Mouse (Mus musculus) kidney, adult 11 months (tissue): Measurements from ENCODE around the gene Ldlrad2.

ENCODE experiments used
- DNase-seq: peaks from one replicate; pipeline ENCODE4 v3.0.0; 2022

Gene Ldlrad2

GRCm38 (mm10) chr4:137546003-137546525 lies 28.3 kb downstream of the Ldlrad2 start:
- DNase-seq: peak; percentile 33

DNA sequence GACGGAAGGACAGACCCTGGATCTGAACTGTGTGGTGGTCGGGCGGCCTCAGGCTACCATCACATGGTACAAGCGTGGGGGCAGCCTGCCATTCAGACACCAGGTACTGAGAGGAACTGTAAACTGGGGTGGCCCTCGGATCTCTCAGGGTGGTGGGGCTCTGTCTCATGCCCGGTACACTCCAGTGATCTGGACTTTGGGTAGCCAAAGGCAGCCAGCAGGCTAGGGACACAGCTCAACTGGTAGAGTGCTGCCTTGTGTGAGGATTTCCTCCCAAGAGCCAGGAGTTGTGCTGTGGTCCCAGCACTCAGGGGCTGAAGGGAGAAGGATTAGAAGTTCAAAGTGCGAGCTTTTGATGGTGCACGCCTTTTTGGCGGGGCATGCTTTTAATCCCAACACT lies 28.8 kb downstream of the Ldlrad2 start:
- no peak for DNase-seq

DNA sequence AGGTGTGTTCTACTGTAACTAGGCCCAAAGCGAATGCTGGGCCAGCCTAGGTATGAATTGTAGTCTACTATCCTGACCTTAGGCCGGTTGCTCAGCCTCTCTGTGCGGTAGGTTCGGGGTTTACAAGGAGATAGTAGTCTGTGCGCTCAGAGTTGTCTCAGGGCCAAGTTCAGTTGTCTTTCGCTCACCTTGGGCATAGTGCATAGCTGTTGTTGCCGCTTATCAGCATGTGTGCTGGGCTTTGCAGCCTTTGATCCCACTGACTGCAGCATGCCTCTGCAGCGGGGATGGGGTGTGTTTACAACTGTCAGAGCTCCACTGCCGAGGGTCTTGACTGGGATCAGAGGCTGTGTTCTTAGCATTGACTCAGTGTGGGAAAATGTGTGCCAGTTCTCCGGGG lies 31.4 kb downstream of the Ldlrad2 start:
- DNase-seq: no peak

DNA sequence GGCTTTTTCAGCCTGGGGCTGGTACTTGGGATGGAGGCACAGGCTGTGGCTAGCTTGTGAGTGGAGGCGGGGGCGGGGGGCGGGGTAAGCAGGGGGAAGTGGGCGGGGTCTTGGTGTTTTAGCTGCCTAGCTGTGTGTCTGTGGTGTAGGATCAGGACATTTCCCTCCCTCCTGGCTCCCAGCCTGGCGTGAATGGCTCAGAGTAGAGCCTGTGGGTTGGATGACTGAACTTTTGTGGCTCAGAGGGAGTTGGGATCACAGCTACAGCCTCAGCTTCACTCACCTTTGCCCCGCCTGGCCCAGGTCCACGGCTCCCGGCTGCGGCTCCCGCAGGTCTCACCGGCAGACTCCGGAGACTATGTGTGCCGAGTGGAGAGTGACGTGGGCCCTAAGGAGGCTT lies 34.0 kb downstream of the Ldlrad2 start:
- DNase-seq: peak; percentile 89

GRCm38 (mm10) chr4:137527872-137528271 lies 46.5 kb downstream of the Ldlrad2 start:
- no peak for DNase-seq

DNA sequence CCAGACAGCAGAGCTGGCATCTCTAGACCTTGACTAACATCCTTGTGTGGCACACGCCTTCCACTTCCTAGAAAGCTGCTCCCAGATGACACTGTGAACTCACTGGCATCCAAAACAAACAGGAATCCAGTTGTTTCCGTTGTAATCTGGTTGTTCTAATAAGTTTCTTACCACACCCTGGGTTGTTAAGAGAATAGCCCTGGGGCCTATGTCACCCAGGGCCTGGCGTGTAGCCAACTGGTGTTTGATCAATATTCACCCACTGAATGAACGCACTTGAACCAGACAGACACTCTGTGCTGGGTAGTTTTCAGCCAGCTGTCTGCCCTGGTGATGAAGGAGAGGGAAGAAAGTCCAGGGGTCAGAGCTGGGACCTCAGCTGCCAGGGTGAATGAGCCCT lies 47.0 kb downstream of the Ldlrad2 start:
- DNase-seq: peak; percentile 65

DNA sequence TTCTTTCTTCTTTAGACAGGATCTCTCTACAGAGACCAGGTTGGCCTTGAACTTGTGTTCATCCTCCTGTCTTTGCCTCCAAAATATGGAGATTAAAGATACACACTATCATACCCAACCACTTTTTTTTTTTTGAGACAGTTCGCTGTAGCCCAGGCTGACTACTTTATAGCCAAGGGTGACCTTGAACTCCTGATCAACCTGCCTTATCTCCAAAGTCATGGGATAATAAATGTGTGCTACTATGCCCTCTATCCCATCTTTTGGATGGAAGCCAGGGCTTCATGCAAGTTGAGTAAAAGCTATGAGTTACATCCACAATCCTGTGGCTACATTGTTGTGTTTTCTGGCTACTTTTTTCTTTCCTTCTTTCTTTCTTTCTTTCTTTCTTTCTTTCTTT lies 48.9 kb downstream of the Ldlrad2 start:
- DNase-seq: no peak
